Mouse (Mus musculus): Measurements from ENCODE around the gene Cdk5r1.

Gene Cdk5r1

GRCm38 (mm10) chr11:80504519-80505385 is 27.9 kb downstream of the Cdk5r1 start:
- no peak for DNase-seq (ENCODE audit: low spot score in 2 of 2)

DNA sequence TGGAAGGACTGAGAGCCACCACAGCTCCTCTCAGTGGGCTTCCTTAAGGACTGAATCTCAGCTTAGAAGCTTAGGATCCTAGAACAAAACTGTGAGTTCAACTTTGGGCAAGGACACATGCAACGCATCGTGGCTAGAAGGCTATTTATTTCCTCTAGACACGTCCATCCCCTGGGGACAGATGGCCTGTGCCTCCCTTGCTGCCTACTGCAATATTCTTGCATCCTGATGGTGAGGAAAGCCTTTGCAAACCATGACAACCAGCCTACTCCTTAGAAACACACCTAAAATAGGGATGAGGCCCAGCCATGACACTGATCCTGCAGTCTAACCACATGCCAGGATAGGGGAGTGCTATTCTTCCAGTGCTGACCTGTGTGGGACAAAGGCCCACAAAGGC is 28.8 kb downstream of the Cdk5r1 start:
- no peak for DNase-seq (ENCODE audit: low spot score in 2 of 2)

GRCm38 (mm10) chr11:80506483-80506882 is 29.7 kb downstream of the Cdk5r1 start:
- no peak for DNase-seq (ENCODE audit: low spot score in 2 of 2)

DNA sequence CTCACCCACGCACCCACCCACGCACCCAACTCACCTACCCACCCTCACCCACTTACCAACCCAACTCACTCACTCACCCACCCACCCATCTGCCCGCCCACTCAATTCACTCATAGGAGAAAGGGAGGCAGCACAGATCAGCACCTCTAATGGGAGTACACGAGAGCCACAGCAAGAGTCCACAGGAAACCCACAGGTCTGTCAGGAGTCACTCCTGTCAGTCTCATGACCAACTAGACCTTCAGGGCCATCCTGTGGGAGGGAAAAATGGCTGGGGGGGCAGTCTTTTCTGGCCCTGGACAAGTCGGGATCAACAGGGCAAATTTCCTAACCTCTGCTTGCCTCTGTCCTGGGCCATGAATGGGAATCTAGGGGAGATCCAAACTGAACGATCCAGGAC is 31.0 kb downstream of the Cdk5r1 start:
- DNase-seq (ENCODE audit: low spot score in 2 of 2) = no peak

DNA sequence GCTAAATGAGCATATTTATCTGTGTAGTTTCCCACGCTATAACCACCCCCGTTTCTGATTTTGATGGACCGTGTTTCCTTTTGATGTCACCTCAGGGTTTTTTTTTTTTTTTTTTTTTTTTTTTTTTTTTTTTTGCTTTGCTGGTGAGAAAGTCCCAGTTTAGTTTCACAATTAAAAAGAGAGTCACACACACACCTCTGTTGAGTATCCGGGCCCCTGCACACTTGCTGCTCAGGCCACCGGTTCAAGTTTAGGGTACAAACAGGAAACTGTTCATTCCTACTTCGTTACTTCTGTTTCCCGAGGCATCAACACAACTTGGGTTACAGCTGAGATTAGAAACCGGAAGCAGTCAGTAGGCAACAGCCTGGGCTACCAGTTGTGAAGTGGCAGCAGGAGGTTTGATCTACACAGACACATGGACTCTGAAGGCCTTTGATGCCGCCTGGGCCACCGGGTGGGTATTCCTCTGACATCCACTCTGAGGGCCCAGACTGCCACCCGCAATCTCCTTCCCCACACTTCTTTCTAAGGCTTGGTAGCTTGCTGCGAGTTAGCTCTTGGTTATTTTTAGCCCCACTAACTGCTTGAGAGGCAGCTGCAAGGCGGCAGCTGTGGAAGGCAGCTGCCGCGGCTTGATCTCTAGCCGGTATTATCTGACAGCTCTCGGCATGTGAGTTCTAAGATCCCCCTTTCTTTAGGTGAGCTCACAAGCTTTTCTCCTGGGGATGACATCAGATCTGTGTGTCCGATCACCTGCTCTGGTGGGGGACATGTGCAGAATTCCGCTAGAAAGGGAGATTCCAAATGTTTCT is 31.7 kb downstream of the Cdk5r1 start:
- peak; percentile 25 to 41 for DNase-seq (ENCODE audit: low spot score in 2 of 2)

- DNase-seq (ENCODE audit: low spot score in 2 of 2) = no peak
These were observed 32.3 kb downstream of the Cdk5r1 start for GRCm38 (mm10) chr11:80509176-80509506.

- no peak for DNase-seq (ENCODE audit: low spot score in 2 of 2)
These were observed 33.3 kb downstream of the Cdk5r1 start for GRCm38 (mm10) chr11:80510124-80510523.

GRCm38 (mm10) chr11:80512313-80513056 is 35.7 kb downstream of the Cdk5r1 start:
- DNase-seq (ENCODE audit: low spot score in 2 of 2) = no peak

DNA sequence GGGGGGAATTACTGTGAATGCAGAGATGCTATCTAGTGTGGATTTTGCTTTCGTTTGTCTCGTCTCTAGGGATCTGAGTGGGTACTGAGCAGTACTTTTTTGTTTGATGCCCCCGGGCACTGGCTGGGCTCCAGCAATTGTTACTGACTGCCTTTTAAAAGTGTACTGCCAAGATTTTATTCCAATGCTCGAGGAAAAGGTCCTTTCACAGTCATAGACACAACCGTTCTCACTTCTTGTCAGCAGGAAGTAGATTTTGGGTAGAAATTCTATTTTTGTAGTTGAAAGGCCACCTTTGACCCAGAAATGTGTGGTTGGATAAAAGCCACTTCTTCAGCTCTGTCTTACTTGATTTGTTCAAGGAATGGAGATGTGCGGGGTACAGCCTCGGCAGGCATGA is 37.0 kb downstream of the Cdk5r1 start:
- no peak for DNase-seq (ENCODE audit: low spot score in 2 of 2)

- DNase-seq (ENCODE audit: low spot score in 2 of 2) = no peak
These were observed 38.5 kb downstream of the Cdk5r1 start for GRCm38 (mm10) chr11:80515346-80515745.

GRCm38 (mm10) chr11:80515895-80516294 is 39.1 kb downstream of the Cdk5r1 start:
- DNase-seq (ENCODE audit: low spot score in 2 of 2) = no peak

DNA sequence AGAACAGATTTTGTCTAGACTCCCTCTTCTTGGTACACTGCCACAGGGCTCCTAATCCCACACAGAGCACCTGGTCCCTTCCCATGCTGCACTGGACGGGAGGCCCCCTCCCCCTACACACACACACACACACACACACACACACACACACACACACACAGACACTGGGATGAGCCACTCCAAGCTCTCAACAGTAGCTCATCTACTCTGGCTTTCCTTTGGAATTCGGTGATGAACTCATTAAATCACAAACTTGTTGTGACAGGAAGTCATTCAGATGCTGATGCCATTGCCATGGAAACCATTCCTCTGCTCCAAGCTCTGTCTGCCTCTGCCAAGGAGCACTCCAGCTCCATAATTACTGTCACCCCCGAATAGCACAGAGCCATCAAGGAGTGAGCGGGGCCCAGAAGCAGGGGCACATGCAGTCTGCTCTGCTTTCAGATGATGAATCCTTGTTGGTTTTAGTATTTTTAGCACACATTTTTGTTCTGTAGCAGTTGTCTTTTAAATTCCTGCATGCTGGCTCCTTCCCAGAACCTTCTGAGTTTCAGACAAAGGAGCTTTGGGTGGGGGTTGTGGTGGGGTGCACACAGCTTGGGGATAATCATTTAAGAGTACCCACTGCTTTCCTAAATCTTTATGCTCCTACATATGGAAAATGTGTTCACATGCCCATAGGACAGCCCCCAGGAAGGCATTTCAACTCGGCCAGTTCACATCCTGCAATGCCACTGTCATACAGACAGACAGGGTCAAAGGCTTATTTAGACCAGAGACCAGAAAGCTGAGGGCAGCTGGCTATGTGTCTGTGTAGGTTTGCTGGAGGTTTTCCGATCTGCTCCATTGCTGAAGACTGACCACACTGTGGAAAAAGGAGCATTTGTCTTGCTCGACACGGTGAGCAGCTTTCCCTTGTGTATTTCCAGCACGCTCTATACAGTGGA is 41.9 kb downstream of the Cdk5r1 start:
- DNase-seq (ENCODE audit: low spot score in 2 of 2) = no peak

DNA sequence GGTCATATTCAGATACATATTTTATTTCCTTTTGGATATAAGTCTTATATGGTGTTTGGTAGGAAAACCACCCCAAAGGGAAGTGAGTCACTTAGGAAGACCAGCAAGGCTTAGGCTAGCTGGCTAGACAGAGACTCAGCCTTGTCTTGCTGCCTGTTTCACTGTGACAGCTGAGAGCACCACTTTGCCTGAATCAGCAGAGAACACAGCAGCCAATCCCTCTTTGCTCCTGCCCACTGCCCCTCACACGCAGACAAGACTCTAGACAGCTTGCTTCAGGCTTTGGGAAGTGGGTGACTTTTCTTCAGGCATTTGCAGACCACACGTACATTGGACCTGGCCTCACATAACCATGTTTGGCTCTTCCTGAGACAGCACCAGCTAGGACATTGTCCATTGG is 44.3 kb downstream of the Cdk5r1 start:
- no peak for DNase-seq (ENCODE audit: low spot score in 2 of 2)

GRCm38 (mm10) chr11:80522852-80523251 is 46.0 kb downstream of the Cdk5r1 start:
- peak; percentile 40 to 53 for DNase-seq (ENCODE audit: low spot score in 2 of 2)

- peak in 1 of 2 experiments; percentile 33 for DNase-seq (ENCODE audit: low spot score in 2 of 2)
These were observed 46.6 kb downstream of the Cdk5r1 start for GRCm38 (mm10) chr11:80523410-80523809.

DNA sequence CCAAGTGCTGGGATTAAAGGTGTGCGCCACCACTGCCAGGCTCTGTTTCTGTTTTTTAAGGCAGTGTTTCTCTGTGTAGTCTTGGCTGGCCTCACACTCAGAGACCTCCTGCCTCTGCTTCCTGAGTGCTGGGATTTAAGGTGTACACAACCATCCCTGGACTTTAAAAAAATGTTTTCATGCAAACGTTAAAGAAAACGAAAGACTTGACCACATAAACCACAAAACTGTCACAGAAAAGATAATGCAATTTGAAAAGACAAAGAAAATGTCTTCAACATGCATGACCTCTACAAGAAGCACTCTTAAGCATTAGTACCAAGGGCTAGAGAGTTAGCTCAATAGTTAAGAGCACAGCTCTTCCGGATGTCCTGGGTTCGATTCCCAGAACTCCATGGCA is 47.4 kb downstream of the Cdk5r1 start:
- DNase-seq (ENCODE audit: low spot score in 2 of 2) = no peak

DNA sequence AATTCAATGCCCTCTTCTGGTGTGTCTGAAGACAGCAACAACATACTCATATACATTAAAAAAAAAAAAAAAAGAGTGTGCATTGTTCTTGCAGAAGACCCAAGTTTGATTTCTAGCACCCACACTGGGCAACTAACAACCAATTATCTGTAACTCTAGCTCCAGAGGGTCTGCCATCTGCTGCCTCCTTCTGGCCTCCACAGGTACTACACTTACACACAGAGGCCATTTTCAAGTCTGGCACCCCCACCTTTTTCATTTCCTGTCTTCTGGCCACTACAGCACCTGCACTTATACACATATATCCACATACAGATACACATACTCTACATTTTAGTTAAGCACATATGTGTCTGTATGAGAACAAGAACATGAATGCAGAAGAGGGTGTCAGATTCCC is 50.9 kb downstream of the Cdk5r1 start:
- no peak for DNase-seq (ENCODE audit: low spot score in 2 of 2)

- DNase-seq (ENCODE audit: low spot score in 2 of 2) = no peak
These were observed 52.3 kb downstream of the Cdk5r1 start for GRCm38 (mm10) chr11:80529149-80529548.
